Mouse (Mus musculus) cortical plate, adult 2 months (tissue): ENCODE results near the gene Kiss1r.

ENCODE experiments used
- CTCF ChIP-seq: fragments of 200-500 bp; IDR thresholded peaks from 2 replicates; pipeline ENCODE4 v1.5.1; 2011; ENCODE audit warnings: mild to moderate bottlenecking, control low read depth, low read length; ENCODE audit not compliant: insufficient read depth; ENCODE audit errors: extremely low read depth
- POLR2A ChIP-seq: fragments of 200-500 bp; IDR thresholded peaks from 2 replicates; pipeline ENCODE4 v1.6.1; 2011; ENCODE audit warnings: mild to moderate bottlenecking, low read length, control low read depth; ENCODE audit not compliant: insufficient read depth; ENCODE audit errors: extremely low read depth

GRCm38 (mm10) chr10:79934272-79934721 lies 17.5 kb downstream of the Kiss1r start:
- no peak for TF ChIP-seq CTCF
- no peak for TF ChIP-seq POLR2A
